Mouse (Mus musculus) urinary bladder, postnatal 25 days (tissue): ENCODE data around the gene Gjb1.
A peak's percentile ranks its signal among the peaks of the same experiment; 100 is the strongest.
"Not testable (repeated sequence)": the region's sequence is repeated elsewhere in the genome, so short reads cannot be mapped to it uniquely, and the experiment has no call there.

Source experiments
- DNase-seq: peaks from one replicate; pipeline ENCODE4 v3.0.0; 2022; ENCODE audit warnings: low spot score

Gjb1 gene

GRCm38 (mm10) chrX:101376190-101376968, at the start of gene Gjb1:
Gene Gjb1 (plus strand): TSS chrX:101376378.
- no peak for DNase-seq

DNA sequence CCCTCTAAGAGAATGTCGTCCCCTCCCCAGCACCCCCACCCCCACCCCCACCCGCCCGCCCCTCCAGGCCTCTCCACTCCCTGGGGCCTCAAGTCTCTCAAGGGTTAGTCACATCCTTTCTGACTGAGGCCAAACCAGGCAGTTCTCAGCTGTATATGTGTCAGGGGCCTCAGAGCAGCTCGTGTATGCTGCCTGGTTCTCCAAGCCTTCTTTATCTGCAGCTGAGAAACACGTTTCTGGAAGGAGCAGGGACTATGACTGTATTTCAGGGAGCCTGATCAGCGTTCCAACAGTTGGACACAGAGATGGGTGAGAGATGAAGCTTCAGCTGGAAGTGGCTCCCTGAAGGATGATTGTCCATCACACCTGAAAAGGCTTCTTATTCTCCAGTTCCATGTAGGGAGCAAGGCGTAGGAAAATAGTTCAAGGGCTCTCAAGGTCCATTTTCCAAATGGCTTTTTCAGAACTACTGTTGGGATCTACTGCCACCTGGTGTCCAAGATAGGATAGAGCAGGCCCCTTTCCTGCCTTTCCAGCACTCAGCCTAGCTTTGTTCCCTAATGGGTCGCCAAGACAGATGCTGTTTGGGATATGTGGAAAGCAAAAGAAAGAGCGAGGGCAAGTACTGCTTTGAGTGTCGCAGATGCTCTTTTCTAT, 46.7 kb upstream of the Gjb1 start:
- peak; percentile 29 for DNase-seq

GRCm38 (mm10) chrX:101332031-101332374, 44.2 kb upstream of the Gjb1 start:
- no peak for DNase-seq

DNA sequence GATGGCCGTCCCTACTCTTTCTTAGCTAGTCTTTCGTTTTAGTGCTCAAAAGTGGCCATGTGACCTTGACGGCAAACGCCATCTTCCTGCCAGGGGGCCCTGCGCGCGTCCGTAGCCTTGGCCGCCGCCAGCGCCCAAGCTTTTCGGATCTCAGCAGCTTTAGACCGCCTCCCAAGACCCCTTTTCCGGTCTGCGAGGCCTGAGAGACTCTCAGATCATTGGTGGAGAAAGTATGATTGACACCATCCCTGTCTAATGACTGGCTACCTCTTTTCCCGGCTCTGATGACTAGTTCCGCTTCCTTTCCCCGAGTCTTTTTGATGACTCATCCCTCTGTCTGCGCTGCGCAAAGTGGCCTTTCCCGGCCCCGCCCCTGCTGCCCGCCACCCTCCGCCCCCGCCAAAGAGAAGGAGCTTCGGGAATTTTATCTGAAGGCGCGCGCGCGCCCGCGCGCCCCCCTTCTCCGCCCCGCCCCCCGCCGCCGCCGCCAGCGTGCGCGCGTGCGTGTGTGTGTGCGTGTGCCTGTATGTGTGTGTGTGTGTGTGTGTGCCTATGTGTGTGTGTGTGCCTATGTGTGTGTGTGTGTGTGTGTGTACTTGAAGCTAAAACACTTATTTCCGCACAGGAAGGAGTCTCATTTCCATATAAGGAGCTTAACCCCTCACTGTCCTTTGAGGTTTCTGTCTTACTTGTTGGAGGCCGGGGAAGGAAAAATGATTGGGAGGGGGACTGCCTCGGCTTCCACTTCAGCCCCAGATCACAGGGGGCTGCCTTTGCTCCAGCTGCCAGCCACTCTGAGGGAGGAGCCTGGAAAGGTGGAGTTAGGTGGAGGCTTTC, 43.6 kb upstream of the Gjb1 start:
- peak; percentile 59 for DNase-seq

DNA sequence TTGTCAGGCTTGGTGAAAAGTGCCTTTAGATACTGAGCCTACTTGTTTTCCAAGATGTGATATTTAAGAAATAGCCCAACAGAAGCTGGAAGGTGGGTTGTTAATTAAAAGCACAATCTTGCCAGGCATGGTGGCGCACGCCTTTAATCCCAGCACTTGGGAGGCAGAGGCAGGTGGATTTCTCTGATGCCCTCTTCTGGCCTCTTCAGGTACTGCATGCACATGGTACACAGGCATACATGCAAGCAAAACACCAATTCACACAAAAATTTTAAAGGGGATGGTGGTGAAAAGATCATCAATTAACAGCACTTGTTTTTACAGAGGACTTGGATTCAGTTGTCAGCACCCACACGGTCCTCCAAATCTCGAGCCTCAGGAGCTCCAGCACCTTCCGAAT, 41.6 kb upstream of the Gjb1 start:
- DNase-seq, result no peak

GRCm38 (mm10) chrX:101338666-101339065, 37.5 kb upstream of the Gjb1 start:
- no peak for DNase-seq

DNA sequence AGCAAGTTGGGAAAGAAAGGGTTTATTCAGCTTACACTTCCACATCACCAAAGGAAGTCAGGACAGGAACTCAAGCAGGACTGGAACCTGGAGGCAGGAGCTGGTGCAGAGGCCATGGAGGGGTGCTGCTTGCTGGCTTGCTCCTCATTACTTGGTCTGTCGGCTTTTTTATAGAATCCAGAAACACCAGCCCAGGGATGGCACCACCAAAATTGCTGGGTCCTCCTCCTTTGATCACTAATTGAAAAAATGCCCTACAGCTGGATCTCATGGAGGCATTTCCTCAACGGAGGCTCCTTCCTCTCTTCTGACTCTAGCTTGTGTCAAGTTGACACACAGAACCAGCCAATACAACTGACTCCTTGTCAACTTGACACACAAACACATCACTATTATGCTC, 33.3 kb upstream of the Gjb1 start:
- not testable (repeated sequence) for DNase-seq

- no peak for DNase-seq
Measured at GRCm38 (mm10) chrX:101345456-101345855, 30.7 kb upstream of the Gjb1 start.

DNA sequence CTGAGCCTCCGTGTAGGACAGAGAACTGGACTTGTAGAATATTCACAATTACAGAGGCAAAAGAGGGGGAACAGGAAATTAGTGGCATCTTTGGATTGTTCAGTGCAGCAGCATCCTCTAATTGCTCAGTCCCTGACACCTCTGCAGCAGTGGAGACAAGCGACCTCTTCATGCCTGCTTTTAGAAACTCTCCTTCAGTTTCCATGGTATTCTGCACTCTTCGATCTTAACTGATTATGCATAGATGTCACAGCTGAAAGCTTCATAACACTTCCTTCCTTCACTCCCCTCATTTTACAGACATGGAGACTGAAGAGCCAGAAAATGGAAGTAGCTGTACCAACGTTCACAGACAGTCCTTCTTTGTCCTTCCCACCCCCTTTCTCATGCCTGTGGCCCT, 29.7 kb upstream of the Gjb1 start:
- DNase-seq, result no peak

- DNase-seq, result no peak
Measured at GRCm38 (mm10) chrX:101351188-101351587, 25.0 kb upstream of the Gjb1 start.

DNA sequence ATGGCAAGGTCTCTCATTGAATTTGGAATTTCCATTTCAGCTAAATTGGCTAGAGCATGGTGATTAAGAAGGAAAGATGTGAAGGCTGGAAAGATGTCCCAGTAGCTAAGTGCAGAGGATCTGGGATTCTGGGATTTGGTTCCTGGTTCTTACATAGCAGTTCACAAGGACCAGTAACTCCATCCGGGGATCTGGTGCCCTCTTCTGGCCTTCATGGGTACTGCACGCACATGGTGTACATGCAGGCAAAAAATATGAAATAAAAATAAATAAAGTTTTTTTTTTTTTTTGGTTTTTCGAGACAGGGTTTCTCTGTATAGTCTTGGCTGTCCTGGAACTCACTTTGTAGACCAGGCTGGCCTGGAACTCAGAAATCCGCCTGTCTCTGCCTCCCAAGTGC, 17.3 kb upstream of the Gjb1 start:
- DNase-seq, result not testable (repeated sequence)

GRCm38 (mm10) chrX:101369001-101369400, 7.2 kb upstream of the Gjb1 start:
- DNase-seq, result no peak

- no peak for DNase-seq
Measured at GRCm38 (mm10) chrX:101370573-101370972, 5.6 kb upstream of the Gjb1 start.

DNA sequence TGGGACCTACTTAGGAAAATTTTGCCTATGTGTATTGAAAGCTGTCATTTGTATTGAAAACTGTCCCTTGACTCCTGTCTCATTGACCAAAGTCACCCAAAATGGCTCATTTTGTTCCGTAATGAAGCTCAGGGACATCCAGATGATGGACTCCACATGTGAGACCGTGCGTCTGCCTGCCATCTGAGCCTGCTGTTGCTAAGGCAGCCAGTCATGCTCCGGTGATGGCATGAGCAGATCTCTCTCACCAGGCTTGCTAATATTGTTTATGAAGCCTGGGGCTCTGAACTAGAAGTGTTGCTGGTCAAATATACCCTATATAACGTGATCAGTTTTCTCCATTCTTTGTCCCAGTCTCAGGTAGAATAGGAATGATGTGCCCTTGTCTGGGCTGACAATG, 3.2 kb upstream of the Gjb1 start:
- DNase-seq, result no peak

DNA sequence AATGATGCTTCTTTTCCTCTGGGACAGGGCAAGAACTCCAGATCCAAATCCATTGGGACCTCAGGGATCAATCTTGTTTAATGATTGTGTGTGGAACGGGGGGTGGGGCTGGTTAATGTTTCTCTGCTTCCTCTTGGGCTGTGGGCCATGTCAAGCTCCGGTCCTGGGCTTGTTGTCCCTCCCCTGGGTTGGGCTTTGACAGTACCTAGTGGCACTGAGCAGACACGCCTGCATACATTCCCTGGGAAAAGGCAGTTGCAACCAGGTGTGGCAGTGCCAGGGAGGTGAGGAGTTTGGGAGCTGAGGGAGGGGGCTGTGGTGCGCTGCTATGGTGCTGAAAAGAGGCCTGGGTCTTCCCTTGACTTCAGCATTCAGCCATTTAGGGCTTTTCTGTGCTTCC, 898 bp downstream of the Gjb1 start:
- DNase-seq, result no peak

DNA sequence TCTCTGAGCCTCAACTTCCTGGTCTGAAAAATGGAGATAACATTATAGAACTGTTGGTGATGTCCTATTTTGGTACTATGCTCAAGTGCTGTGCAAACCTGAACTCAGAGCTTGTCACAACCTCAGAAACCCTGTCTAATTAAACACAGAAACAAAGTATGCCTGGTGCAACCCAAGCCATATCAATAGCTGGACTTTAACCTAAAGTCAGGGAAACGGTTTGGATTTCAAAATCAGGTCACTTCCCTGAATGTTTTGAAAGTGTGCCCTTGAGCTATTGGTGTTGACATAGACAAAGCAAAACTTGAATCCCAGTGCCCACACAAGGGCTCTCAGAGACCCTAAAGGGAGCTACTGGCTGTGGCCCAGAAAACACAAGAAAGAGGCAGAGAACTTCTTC, 3.6 kb downstream of the Gjb1 start:
- DNase-seq, result no peak

GRCm38 (mm10) chrX:101383455-101383854, 7.3 kb downstream of the Gjb1 start:
- no peak for DNase-seq

- no peak for DNase-seq
Measured at GRCm38 (mm10) chrX:101384439-101385137, 8.4 kb downstream of the Gjb1 start.

GRCm38 (mm10) chrX:101386222-101386621, 10.0 kb downstream of the Gjb1 start:
- no peak for DNase-seq

- DNase-seq, result no peak
Measured at GRCm38 (mm10) chrX:101388866-101389537, 12.8 kb downstream of the Gjb1 start.

- DNase-seq, result no peak
Measured at GRCm38 (mm10) chrX:101394341-101394740, 18.2 kb downstream of the Gjb1 start.

GRCm38 (mm10) chrX:101396459-101396858, 20.3 kb downstream of the Gjb1 start:
- no peak for DNase-seq
